Comparison of ENCODE assay signal across 8 mouse cellular contexts in the genomic region with DNA sequence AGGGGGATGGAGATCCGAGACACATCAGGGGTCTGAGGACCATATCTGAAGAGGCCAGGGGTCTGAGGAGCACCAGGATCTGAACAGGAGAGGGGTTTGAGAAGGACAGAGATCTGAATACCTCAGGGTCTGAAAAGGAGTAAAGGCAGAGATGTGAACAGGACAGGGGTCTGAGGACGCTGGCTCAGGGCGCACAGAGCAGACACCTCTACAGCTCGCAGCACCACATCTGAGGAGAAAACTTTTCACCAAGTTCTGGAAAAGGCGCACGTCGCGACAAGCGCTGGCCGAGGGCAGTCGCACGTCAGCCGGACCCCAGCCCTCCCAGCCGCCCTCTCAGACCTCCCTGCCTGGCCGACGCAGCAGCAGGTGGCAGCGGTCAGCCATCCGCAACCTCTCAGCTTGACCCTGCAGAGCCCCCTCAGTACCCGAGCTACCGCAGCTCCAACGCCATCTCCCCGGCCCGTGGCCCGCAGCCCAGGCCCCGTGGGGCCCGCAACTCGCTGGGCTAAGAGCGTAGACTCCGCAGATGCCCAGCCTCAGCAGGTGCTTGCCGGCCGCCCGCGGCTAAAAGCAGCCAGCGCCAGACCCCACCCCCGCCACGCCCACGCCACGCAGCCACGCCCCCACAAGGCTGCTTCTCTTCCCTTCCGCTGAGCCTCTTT. TPM values are rescaled to one million over a fixed set of nuclear protein-coding genes. Genes with fewer than 3 reads are reported as not detected.
DNase-seq lines count a peak whose midpoint lies in the region; ATAC-seq and TF ChIP-seq lines count a peak whose summit lies in the region.

No protein-coding gene starts in this region.

- no peak for TF ChIP-seq POLR2A in testis, adult 2 months (IDR thresholded peaks at IDR 0.05; ENCODE audit: control insufficient read depth, low read depth, low read length)

- no peak; the same call in 1 of the 2 replicates for TF ChIP-seq CTCF in gastrocnemius, adult 2 months (IDR thresholded peaks at IDR 0.05)
- TF ChIP-seq CTCF in testis, adult 2 months (IDR thresholded peaks at IDR 0.05; ENCODE audit: control insufficient read depth, insufficient read depth, insufficient replicate concordance, low read depth, low read length): no peak

- H3K4me1 ChIP-seq in testis, adult 2 months (ENCODE audit: control insufficient read depth, insufficient read depth, low read length): peaks cover 13% of the 10 kb centered on the region
- peaks cover 39% of the 10 kb centered on the region for H3K4me1 ChIP-seq in liver, embryonic 12.5 days

- H3K9ac ChIP-seq in liver, embryonic 12.5 days: peak overlapping the region; percentile 84

- intact Hi-C loops in gastrocnemius, adult 2 months (cut with DNase I): loop anchor here (5.0 to 10.0 kb wide), 2 partner anchors 99 to 163 kb away; a partner anchor contains a TSS

- H3K9me3 ChIP-seq in liver, embryonic 12.5 days (replicated peaks): no peaks in the 10 kb centered on the region

- WGBS in liver, embryonic 12.5 days (ENCODE audit: insufficient replicate concordance): 5% methylated on average over 40 of the region's 40 CpGs

- DNase-seq in gastrocnemius, adult 2 months: no peak
- no peak for DNase-seq in gastrocnemius, postnatal 4 days (ENCODE audit: low spot score in 2 of 2)
- DNase-seq in testis, postnatal 14 days (ENCODE audit: low spot score): no peak
- DNase-seq in c-Kit-positive CD71-positive TER-119-positive erythroid progenitor cells, embryonic 14.5 days (ENCODE audit: low spot score): no peak
- no peak for DNase-seq in embryo, embryonic 10 days (ENCODE audit: low spot score)

- H3K27ac ChIP-seq in gastrocnemius, adult 2 months: peak overlapping the region; percentile 97
- H3K27ac ChIP-seq in testis, adult 2 months (ENCODE audit: control insufficient read depth, insufficient read depth, low read depth, low read length): peak overlapping the region; percentile 92
- peak overlapping the region; percentile 85 for H3K27ac ChIP-seq in liver, embryonic 12.5 days

- peak overlapping the region; percentile 75 for H3K4me3 ChIP-seq in gastrocnemius, adult 2 months
- peak overlapping the region; percentile 94 for H3K4me3 ChIP-seq in testis, adult 2 months (ENCODE audit: control insufficient read depth, low read depth, low read length)
- H3K4me3 ChIP-seq in liver, embryonic 12.5 days: peak overlapping the region; percentile 80

- H3K4me2 ChIP-seq in liver, embryonic 12.5 days: peak overlapping the region; percentile 98

- no peak; the same call in none of the 2 replicates for ATAC-seq in liver, embryonic 12.5 days
- no peak for ATAC-seq in inflammation-experienced regulatory T-cells, adult 6 months

- no peaks in the 10 kb centered on the region for H3K27me3 ChIP-seq in testis, adult 2 months (ENCODE audit: control insufficient read depth, insufficient read depth, low read length)
- H3K27me3 ChIP-seq in liver, embryonic 12.5 days (replicated peaks): no peaks in the 10 kb centered on the region

- no peaks in the 10 kb centered on the region for H3K36me3 ChIP-seq in testis, adult 2 months (ENCODE audit: control insufficient read depth, insufficient read depth, low read length)
- H3K36me3 ChIP-seq in liver, embryonic 12.5 days: no peaks in the 10 kb centered on the region

RNA-seq across cellular contexts. Expression of a gene that starts 11.7 kb away (rescaled TPM):
- 10 to 100 TPM; 14.3 to 16.7 TPM for total RNA-seq in gastrocnemius, adult 2 months (2021)
- total RNA-seq in gastrocnemius, postnatal 4 days (2021): 10 to 100 TPM; 24.8 to 27.5 TPM
- 79.2 and 89.7 TPM in 2 replicates for polyA plus RNA-seq in testis, adult 2 months (2012; rRNA removed)
- polyA plus RNA-seq in liver, embryonic 12.5 days (2016; fragmentation: Nextera tagmentation; extraction: Ambion mirVana): 15.4 and 15.7 TPM in 2 replicates
- polyA plus RNA-seq in inflammation-experienced regulatory T-cells, adult 6 months (2017; shearing (Covaris generic)): 10 to 100 TPM; 37.2 to 66.0 (median 57.9) TPM
